Mouse (Mus musculus): ENCODE data around the gene Prpsap1.
"Not testable (repeated sequence)": the region's sequence is repeated elsewhere in the genome, so short reads cannot be mapped to it uniquely, and the experiment has no call there.

The Prpsap1 gene

DNA sequence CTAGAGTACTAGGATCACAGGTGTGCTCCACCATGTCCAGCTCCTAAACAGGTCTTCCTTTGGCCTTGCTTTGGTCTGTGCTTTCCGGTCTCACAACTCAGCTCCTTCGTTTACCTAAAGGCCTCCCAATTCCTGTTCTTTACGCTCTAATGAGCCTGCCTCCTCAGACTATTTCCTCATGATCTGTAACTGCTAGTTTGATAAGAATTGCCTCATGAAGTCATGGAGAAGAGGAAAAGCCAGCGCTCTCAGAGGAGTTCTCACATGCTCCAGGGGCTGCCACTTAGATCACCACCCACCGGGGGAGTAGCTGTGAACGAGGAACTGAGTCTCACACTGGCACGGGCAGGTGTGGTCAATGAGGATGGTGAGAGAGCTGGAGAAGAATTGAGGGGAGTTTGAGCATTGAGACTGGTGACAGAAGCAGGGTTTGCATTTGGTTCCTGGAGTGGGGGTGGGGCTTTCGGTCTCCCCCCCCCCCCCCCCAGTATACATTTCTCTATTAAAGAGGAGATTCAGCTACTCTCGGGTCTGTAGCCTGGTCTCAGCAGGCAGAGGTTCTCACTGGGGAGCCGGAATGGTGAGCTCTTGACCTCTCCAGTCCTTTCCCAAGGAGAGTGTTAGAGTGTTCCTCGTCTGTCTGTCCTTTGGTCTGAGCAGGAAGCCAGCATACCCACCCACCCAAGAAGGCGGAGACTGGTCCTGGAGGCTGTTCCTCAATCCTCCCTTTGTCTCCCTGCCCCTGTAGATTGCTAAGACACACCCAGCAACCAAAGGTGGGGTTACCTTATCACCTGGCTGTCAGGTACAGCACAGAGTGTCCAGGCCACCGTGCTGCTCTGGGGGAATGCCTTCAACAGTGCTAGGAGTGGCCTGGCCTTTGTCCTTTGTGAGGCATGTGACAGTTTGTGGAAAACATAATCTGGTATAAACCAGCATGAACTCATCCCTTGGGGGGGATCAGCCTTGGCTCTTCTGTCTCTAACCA lies 64.8 kb downstream of the Prpsap1 start:
- peak; percentile 34 for DNase-seq (ENCODE audit: low read depth)

DNA sequence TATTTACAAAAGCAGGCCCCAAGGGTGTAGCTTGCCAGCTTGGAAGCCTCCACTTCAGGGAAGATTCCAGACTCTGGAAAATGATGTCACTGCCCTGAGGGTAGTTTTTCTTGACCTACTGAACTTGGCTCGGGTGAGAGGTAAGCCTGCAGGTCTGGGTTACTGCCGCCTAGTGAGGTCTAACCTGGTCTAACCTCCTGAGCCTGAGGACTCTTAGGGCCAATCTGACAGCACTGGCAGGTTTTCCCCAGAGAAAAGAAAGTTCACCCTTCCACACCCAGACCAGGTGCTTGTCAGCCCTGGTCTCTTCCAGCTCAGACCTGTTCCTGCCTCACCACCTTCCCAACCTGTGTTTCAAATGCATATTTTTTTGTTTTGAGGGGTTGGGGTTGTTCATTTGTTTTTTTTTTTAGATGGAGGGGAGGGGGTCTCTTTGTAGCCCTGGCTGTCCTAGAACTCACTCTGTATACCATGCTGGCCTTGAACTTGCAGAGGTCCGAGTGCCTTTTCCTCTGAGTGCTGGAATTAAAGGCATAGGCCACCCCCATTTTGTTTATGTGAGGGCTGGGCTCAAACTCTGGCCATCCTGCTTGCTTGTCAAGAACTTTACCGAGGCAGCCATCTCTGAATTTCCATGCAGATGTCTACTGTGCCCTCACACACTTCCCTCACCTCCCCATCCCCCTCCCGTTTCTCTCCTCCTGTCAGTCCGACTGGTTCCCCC lies 67.0 kb downstream of the Prpsap1 start:
- no peak for DNase-seq (ENCODE audit: low read depth)

DNA sequence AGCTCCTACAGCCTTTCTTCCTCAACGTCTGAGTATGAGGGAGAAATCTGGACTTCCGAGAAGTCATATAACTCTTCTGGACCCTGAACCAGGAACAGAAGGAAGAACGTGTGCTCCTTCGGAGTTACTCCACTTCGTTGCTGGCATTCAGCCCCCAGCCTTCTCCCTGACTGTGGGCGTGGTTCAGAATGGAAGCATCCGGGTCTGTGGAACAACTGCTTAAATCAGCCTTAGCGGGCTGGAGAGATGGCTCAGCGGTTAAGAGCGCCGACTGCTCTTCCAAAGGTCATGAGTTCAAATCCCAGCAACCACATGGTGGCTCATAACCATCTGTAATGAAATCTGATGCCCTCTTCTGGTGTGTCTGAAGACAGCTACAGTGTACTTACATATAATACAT lies 67.7 kb downstream of the Prpsap1 start:
- DNase-seq (ENCODE audit: low read depth): not testable (repeated sequence)

DNA sequence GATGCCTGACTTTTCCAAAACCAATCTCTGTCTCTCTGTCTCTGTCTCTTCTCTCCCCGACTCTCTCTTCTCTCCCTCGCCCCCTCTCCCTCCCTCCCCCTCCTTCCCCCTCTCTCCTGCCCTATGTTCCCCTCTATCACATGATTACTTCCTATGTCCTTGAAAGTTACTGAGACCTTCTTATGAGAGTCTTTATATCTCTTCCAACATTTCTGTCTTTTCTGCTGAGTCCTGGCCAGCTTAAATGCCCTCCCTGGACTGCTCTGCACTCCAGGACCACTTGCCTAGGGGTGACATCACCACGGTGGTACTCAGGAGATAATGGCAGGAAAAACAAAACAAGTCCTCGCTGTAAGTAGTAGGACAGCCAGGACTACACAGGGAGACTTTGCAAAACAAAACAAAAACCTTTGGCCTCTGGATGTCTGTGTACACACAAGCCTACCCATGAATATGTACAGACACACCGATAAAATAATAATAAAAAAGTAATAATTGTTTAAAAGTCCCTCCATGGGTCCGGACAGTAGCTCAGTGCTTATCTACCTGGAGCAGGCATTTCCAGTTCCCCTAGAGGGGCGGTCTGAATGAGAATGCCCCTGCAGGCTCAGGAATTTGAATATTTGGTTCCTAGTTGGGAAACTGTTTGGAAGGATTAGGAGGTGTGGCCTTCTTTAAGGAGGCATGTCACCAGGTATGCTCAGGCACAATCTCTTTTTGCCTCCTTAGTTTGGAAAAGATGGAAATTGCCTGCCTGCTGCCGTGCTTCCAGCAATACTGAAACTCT lies 69.2 kb downstream of the Prpsap1 start:
- no peak for DNase-seq (ENCODE audit: low read depth)

DNA sequence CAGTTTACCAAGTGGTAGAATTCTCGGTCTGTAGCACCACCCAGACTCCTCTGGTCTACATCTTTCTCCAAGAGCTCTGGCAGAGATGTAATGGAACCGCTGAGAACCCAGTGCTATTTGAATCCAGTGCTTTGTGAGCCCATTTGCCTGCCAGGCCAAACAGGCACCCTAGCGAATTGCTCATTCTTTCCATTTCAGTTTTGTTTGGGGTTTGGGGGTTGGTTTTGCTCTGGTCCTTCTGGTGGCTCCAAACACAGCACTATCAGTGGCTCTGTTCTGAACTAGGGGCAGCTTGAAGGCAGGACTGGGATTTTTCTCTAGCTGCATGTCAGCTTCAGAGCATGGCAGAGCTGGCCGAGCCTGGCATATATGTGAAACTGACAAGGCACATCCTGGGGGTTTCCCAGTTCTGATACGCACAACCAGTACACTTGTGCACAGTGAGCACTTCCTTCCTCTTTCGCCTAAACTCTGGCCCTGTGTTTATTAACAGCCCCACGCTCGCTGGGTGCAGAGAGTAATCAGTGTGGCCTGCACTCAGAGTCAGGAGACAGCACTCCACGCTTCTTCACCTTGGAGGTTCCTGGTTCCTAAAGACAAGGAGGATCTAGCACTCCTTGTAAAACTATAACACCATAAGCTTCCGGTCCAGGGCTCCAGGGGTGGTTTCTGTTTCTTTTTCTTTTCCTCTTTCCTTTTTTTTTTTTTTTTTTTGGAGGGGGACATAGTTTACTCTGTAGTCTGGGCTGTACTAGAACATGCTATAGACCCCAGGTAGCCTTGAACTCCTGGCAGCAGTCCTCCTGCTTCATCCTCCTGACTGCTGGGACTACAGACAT lies 70.0 kb downstream of the Prpsap1 start:
- DNase-seq (ENCODE audit: low read depth): no peak

DNA sequence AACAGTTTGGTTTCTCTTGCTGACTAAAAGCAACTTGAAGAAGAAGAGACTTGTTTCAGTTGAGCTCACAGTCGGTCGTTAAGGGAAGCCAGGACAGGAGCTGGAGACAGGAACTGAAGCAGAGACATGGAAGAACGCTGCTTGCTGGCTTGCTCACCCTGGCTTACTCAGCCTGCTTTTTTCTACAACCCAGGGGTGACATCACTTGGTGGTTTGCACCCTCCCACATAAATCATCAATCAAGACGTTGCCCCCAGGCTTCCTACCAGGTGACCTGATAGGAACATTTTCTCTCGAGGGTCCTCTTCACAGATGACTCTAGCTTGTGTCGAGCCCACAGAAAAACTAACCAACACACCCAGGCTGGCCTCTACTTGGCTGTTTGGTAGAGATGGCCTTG lies 70.8 kb downstream of the Prpsap1 start:
- no peak for DNase-seq (ENCODE audit: low read depth)

DNA sequence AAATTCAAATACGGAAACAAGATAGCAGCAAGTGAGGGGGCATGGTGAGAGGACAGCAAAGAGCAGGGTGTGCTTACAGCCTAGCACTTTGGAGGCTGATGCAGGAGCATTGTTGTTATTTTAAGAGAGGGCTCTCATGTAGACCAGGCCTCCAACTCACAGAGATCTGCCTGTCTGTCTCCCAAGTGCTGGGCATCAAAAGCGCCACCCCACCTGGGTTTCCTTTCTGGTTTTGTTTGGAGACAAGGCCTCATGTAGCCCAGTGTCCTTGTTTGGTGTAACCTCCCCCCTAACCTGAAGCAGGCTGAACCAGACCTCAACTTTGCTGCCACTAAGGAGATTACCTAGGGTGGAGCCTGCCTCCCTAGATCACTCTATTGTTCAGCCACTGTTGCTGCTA lies 71.4 kb downstream of the Prpsap1 start:
- DNase-seq (ENCODE audit: low read depth): no peak

DNA sequence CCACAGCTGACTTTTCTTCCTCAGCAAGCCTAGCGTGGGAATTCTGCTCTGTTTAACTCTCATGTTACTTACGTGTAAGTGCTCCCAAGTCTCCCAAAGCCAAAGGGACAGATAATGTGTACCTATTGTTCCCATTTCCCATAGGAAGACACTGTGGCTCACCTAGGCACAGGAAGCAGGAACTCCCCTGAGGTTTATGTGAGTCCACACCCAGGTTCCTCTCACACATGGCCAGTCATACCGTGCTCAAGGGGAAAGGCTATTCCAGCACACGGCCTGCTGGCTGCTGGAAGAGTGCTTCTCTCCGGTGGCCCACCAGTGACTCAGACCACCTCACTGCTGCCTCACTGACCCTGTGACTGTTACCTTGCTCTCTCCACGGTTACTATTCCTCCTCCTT lies 72.9 kb downstream of the Prpsap1 start:
- no peak for DNase-seq (ENCODE audit: low read depth)

All from c-Kit-positive CD71-positive TER-119-negative erythroid progenitor cells, embryonic 14.5 days (primary cell).